Mouse (Mus musculus): Measurements from ENCODE around the gene Hbp1.

Hbp1 gene

GRCm38 (mm10) chr12:31955843-31956242 is 5.5 kb upstream of the Hbp1 start:
- in situ Hi-C loops (cut with MboI), result loop anchor here (25.0 kb wide), 1 partner anchor 431 kb away; the partner anchor contains the start of gene Ccdc71l

- in situ Hi-C loops (cut with MboI), result loop anchor here (25.0 kb wide), 1 partner anchor 437 kb away; the partner anchor contains the start of gene Ccdc71l
Measured at GRCm38 (mm10) chr12:31950659-31951031, 310 bp upstream of the Hbp1 start.

GRCm38 (mm10) chr12:31949193-31949741 is 1.1 kb downstream of the Hbp1 start:
- in situ Hi-C loops (cut with MboI), result loop anchor here (25.0 kb wide), 1 partner anchor 437 kb away; no protein-coding TSS in a partner anchor

- in situ Hi-C loops (cut with MboI), result loop anchor here (25.0 kb wide), 1 partner anchor 436 kb away; no protein-coding TSS in a partner anchor
Measured at GRCm38 (mm10) chr12:31948101-31949000, 2.0 kb downstream of the Hbp1 start.

- in situ Hi-C loops (cut with MboI), result loop anchor here (25.0 kb wide), 1 partner anchor 435 kb away; no protein-coding TSS in a partner anchor
Measured at GRCm38 (mm10) chr12:31947476-31947875, 2.9 kb downstream of the Hbp1 start.

- in situ Hi-C loops (cut with MboI), result loop anchor here (25.0 kb wide), 1 partner anchor 432 kb away; no protein-coding TSS in a partner anchor
Measured at GRCm38 (mm10) chr12:31944405-31944804, 5.9 kb downstream of the Hbp1 start.

GRCm38 (mm10) chr12:31943020-31943654 is 7.2 kb downstream of the Hbp1 start:
- in situ Hi-C loops (cut with MboI), result loop anchor here (25.0 kb wide), 1 partner anchor 431 kb away; no protein-coding TSS in a partner anchor

GRCm38 (mm10) chr12:31939026-31939425 is 11.3 kb downstream of the Hbp1 start:
- in situ Hi-C loops (cut with MboI), result loop anchor here (25.0 kb wide), 1 partner anchor 427 kb away; no protein-coding TSS in a partner anchor

GRCm38 (mm10) chr12:31938391-31938997 is 11.8 kb downstream of the Hbp1 start:
- in situ Hi-C loops (cut with MboI), result loop anchor here (25.0 kb wide), 1 partner anchor 426 kb away; no protein-coding TSS in a partner anchor

GRCm38 (mm10) chr12:31937613-31938012 is 12.7 kb downstream of the Hbp1 start:
- in situ Hi-C loops (cut with MboI), result loop anchor here (25.0 kb wide), 1 partner anchor 425 kb away; no protein-coding TSS in a partner anchor

GRCm38 (mm10) chr12:31936657-31937300 is 13.6 kb downstream of the Hbp1 start:
- in situ Hi-C loops (cut with MboI), result loop anchor here (25.0 kb wide), 1 partner anchor 424 kb away; no protein-coding TSS in a partner anchor

- in situ Hi-C loops (cut with MboI), result loop anchor here (25.0 kb wide), 1 partner anchor 420 kb away; no protein-coding TSS in a partner anchor
Measured at GRCm38 (mm10) chr12:31931818-31932217, 18.5 kb downstream of the Hbp1 start.

GRCm38 (mm10) chr12:31928498-31928897 is 21.8 kb downstream of the Hbp1 start:
- in situ Hi-C loops (cut with MboI), result loop anchor here (25.0 kb wide), 1 partner anchor 416 kb away; no protein-coding TSS in a partner anchor

- in situ Hi-C loops (cut with MboI), result loop anchor here (25.0 kb wide), 1 partner anchor 414 kb away; no protein-coding TSS in a partner anchor
Measured at GRCm38 (mm10) chr12:31926661-31927061, 23.7 kb downstream of the Hbp1 start.

GRCm38 (mm10) chr12:31925343-31925742 is 25.0 kb downstream of the Hbp1 start:
- in situ Hi-C loops (cut with MboI), result loop anchor here (25.0 kb wide), 1 partner anchor 413 kb away; no protein-coding TSS in a partner anchor

- in situ Hi-C loops (cut with MboI), result no loop called here
Measured at GRCm38 (mm10) chr12:31924135-31924534, 26.2 kb downstream of the Hbp1 start.

GRCm38 (mm10) chr12:31920464-31921405 is 29.6 kb downstream of the Hbp1 start:
- in situ Hi-C loops (cut with MboI), result no loop called here

- in situ Hi-C loops (cut with MboI), result no loop called here
Measured at GRCm38 (mm10) chr12:31917245-31917644, 33.1 kb downstream of the Hbp1 start.

- in situ Hi-C loops (cut with MboI), result no loop called here
Measured at GRCm38 (mm10) chr12:31916691-31917090, 33.6 kb downstream of the Hbp1 start.
